Mouse (Mus musculus) thymus, postnatal 36 days (tissue): ENCODE measurements around the gene Zbtb4.

Experiments used
- DNase-seq, 2 experiments: peaks; one replicate each; pipeline ENCODE4 v3.0.0; 2022; ENCODE audit warnings: mixed read lengths in 2 of 2

Gene Zbtb4

GRCm38 (mm10) chr11:69801379-69801977, 35.8 kb downstream of the Zbtb4 start, which contains the start of gene Fgf11:
Gene Fgf11, minus strand, starts transcription at chr11:69801857.
- DNase-seq = no peak

DNA sequence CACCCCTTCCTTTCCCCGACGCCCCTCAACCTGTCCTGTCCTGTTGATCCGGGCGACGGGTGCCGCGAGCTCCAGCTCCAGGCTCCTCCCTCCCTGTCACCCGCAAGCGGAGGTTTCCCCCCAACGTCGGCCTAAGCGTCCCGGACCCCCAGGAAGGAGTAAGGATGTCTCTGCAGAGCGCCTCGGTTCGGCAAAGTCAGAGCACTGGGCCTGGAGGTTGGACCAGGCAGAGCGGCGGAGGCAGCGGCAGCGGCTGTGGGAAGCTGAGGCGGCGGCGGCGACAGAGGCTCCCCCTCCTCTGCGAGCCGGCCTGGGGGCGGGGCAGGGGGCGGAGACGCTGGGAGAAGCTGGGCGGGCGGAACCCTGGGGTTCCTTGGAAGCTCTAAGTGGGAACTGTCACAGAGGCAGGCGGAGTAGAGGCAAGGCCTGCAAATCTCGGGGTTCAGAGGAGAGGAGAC, 37.0 kb downstream of the Zbtb4 start:
- peak; percentile 81 to 83 for DNase-seq

- DNase-seq = no peak
Observed at GRCm38 (mm10) chr11:69803328-69803727, 37.6 kb downstream of the Zbtb4 start.

DNA sequence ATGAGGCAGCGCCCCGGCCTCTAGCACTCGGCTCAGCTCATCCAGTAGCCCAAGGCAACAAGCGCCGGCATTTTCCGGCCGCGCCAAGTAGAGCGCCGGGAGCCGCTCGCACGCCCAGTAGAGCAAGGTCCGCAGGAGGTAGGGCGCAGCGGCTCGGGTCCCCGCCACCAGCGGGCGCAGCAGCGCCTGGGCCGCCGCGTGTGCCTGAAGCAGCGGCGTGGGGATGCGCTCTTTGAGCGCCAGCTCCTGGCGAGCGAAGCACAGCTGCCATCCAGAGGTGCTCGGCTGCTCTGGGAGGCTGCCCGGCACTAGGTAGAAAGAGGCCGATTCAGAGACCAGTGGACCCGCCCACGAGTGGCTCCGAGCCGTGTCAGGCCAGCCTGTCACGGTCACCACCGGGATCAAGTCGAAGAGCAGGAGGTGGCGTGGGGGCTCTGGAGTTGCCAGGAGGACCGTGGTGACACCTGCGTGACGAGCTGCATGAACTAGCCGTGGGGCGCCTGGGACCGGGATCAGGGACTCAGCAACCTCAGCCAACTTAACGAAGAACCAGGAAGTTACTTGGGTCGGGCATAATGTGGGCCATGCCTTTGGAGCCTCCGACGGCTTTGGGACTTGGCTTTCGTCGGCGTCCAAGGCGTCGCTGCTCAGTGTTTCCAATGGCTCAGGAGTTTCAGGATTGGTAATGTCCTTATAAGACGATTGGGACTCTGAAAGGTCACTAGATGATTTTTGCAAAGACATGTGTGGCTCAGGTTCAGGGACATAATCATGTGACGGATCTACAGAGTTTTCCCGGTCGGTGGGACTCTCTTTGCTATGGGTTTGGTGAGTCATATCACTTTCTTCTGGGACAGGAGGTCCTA, 38.3 kb downstream of the Zbtb4 start:
- peak; percentile 80 to 84 for DNase-seq

DNA sequence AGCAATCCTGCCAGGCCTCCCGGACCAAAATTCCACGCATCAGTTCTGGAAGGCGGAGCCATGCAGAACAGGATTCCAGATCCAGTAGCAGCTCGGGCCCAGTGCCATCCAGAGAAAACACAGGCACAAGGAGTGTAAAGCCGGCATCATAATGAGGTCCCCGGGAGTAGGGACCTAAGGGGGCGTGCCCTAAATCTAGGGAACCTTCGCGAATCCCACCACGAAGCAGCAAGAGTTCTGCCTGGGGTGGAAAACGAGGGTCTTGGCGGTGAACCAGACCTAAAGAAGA, 38.9 kb downstream of the Zbtb4 start:
- no peak for DNase-seq

DNA sequence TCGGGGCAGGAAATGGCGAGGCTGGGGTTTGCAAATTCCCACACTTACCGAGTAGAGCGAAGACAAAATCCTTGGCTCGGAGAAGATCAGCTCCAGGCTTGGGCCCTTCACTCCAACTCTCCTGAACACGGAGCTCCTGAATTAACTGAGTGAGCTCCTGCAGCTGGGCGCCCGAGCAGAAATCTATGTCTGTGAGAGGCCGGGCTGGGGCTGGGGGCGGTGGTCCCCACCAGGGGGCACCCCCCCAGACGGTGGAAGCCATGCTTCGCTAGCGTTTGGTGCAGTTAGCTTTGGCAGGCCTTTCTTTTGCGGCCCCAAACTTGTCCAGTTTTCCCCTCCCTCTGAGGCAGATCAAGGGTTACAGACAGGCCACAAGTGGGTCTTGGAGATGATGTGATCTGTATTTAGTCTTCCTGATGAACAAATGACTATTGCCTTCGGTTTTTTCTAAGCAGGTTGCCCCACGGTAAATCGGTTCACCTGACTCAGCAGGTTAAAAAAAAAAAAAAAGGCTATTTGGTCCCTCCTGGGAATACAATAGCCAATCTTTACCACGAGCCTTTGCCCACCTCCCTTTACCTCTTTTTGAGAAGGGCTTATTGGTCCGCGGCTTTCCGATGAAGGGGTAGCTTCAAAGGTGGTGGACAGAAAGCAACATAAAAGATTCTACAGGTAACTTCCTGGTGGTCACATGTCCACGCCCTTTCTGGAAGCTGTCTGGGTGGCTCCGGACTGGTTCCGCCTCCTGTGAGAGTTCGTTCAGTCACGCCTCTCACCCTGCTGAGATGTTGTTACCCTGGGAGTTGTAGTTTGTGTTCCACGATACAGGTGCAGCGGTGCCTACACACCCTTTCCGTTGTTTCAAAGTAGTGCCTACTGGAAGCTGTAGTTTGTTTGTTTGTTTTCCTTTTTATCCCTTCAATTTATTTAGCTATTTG, 39.5 kb downstream of the Zbtb4 start, which contains the start of gene Tmem102:
Gene Tmem102 (minus strand): TSS at position 653 of the 938 bp plus-strand sequence.
- DNase-seq = no peak

DNA sequence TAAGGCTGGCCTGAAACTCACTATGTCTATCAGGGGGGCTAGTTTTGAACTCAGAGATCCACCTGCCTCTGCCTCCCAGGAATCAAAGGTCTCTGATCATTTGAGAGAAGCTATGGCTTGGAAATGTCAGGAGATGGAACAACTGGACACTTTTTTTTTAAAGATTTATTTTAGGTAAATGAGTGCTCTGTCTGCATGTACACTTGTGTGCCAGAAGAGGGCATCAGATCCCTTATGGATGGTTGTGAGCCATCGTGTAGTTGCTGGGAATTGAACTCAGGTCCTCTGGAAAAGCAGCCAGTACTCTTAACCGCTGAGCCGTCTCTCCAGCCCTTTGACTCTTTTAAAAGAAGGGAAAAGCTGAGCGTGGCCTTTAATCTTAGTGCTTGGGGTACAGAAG, 40.7 kb downstream of the Zbtb4 start:
- no peak for DNase-seq

DNA sequence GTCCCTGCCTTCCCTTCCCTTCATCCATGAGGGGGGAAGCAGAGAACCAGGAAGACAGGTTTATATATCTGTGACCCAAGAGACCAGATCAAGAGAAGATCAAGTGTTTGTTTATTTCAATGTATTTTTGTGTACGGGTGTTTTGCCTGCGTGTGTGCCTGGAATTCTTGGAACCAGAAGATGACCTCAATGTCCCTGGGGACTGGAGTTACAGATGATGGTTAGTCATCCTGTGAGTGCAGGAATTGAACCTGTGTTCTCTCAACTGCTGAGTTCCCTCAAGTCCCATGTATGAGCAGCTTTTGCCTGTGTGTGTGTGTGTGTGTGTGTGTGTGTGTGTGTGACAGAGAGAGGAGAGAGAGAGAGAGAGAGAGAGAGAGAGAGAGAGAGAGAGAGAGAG, 41.9 kb downstream of the Zbtb4 start:
- DNase-seq = no peak

- no peak for DNase-seq
Observed at GRCm38 (mm10) chr11:69810280-69810679, 44.6 kb downstream of the Zbtb4 start.

GRCm38 (mm10) chr11:69815155-69815554, 49.4 kb downstream of the Zbtb4 start, which contains the start of gene Gm39566:
Gene Gm39566, minus strand, starts transcription at chr11:69815298.
- DNase-seq = no peak

DNA sequence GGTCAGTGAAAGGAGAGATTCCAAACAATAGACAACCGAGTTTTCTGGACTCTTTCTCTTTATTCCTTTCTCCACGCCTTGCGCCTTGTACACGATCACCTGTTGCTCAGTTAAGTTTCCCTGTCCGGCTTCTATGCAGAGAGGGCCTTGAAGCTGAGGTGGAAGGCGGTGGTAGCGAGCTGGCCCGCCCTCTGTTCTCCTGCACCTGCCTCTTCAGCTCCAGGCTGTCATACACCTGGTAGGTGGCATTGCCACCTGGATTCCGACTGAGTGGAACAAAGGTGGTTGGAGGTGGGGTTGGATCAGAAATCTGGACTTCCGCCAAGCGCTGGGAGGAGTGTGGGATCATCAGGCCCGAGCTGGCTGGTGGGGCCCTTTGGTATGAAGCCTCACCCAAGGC, 50.8 kb downstream of the Zbtb4 start:
- no peak for DNase-seq

DNA sequence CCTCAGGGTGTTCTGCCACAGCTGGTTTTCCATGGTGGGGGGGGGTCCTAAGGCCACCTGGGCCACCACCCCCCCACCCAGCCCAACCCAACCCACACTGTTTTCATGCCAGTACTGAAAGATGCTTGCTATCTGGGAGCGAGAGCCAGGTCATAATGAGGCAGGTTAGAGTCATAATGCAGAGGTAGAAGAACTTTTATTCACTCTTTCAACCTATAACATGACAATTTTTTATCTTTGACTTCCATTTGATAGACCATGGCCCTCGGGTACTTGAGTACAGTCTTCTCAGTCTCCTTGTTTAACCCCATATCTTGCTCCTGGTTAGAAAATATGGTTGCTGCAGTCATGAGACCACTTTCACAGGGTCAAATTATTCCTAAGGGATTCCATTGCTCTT, 52.7 kb downstream of the Zbtb4 start, which contains the start of gene Spem2:
Gene Spem2 (minus strand): TSS at position 101 of the 400 bp plus-strand sequence.
- DNase-seq = no peak

DNA sequence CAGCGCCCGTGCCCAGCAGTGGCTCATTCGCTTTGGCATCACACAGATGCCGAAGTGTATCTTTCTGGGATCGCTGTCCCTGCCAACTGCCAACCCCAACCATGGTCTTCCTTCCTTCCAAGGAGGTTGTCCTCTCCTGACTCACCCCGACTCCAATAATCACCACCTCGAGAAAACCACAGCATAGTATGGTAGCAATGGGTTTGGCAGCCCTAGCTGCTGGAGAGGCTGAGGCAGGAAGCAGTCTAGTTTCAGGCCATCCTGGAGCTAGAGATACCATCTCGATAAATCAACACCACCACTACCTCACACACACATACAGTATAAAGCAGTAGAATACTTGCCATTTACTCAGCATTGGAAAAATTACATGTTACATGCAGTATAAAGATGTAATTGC, 53.2 kb downstream of the Zbtb4 start:
- no peak for DNase-seq

- no peak for DNase-seq
Observed at GRCm38 (mm10) chr11:69822080-69822479, 56.4 kb downstream of the Zbtb4 start, which contains the start of gene Spem1. Gene Spem1, minus strand, starts transcription at chr11:69822180.

GRCm38 (mm10) chr11:69823456-69823855, 57.7 kb downstream of the Zbtb4 start:
- DNase-seq = no peak

GRCm38 (mm10) chr11:69828832-69829231, 63.1 kb downstream of the Zbtb4 start:
- no peak for DNase-seq

DNA sequence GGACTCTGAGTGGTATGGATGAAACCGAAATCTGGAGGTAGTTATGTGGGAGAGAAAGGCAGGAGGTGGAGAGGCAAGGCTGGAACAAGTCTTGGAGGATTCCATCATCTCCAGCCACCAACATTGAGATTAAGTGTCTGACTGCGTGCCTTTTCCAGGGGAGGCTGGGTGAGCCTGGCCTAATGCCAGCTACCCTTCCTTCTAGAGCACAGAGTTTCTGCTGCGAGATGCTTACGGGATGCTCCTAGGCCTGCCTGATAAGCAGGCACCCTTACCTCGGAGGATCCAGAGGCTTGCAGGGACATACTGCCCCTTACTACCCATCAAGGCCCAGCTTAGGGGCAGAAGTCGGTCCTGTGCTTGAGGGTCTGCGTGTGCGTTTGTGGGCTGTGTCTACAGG, 67.8 kb downstream of the Zbtb4 start:
- DNase-seq = no peak
